Mouse (Mus musculus) E14TG2a.4 (cell line): Measurements from ENCODE around the gene St6galnac3.

Source experiments
- CTCF ChIP-seq: conservative IDR thresholded peaks from 2 replicates; pipeline ENCODE4 v1.5.1; 2014; ENCODE audit warnings: low read length
- NANOG ChIP-seq: IDR thresholded peaks from 2 replicates; pipeline ENCODE4 v1.6.1; 2014; ENCODE audit warnings: borderline replicate concordance, low read length, mixed read lengths
- POU5F1 ChIP-seq: IDR thresholded peaks from 2 replicates; pipeline ENCODE4 v1.6.1; 2014; ENCODE audit warnings: low read length, borderline replicate concordance

GRCm38 (mm10) chr3:153312006-153312405 lies 413.0 kb downstream of the St6galnac3 start:
- TF ChIP-seq CTCF = no peak
- TF ChIP-seq NANOG = no peak
- TF ChIP-seq POU5F1 = no peak
